Mouse (Mus musculus) limb, embryonic 12.5 days (tissue): ENCODE data around the gene Ywhab. TPM values are rescaled to one million over a fixed set of nuclear protein-coding genes. Genes with fewer than 3 reads are reported as not detected.

ENCODE experiments used
- ATAC-seq: fragments of 200-750 bp; cut with Nextera tagmentation; 2 replicates; pipeline ENCODE4 v1.8.0; 2017; ENCODE audit warnings: low read depth, moderate TSS enrichment; ENCODE audit not compliant: insufficient number of reproducible peaks, insufficient read depth, low FRiP score, low TSS enrichment
- H3K27ac ChIP-seq: fragments of 300-500 bp; sonication (generic); 2 replicates; pipeline ENCODE4 v1.5.1; 2016; ENCODE audit warnings: mild to moderate bottlenecking, moderate library complexity
- H3K27me3 ChIP-seq: fragments of 300-500 bp; sonication (generic); 2 replicates; pipeline ENCODE4 v1.6.1; 2016; ENCODE audit warnings: mild to moderate bottlenecking, moderate library complexity
- H3K36me3 ChIP-seq: fragments of 300-500 bp; sonication (generic); 2 replicates; pipeline ENCODE4 v1.6.1; 2016; ENCODE audit warnings: mild to moderate bottlenecking, moderate library complexity
- H3K4me1 ChIP-seq: fragments of 300-500 bp; sonication (generic); replicated peaks from 2 replicates; pipeline ENCODE4 v1.6.1; 2016
- H3K4me2 ChIP-seq: fragments of 300-500 bp; sonication (generic); 2 replicates; pipeline ENCODE4 v1.6.1; 2016; ENCODE audit warnings: mild to moderate bottlenecking, moderate library complexity
- H3K4me3 ChIP-seq: fragments of 300-500 bp; sonication (generic); replicated peaks from 2 replicates; pipeline ENCODE4 v1.5.1; 2016; ENCODE audit warnings: mild to moderate bottlenecking
- H3K9ac ChIP-seq: fragments of 300-500 bp; sonication (generic); replicated peaks from 2 replicates; pipeline ENCODE4 v1.6.1; 2016; ENCODE audit warnings: mild to moderate bottlenecking, moderate library complexity
- H3K9me3 ChIP-seq: fragments of 300-500 bp; sonication (generic); 2 replicates; pipeline ENCODE4 v1.6.1; 2016; ENCODE audit warnings: mild to moderate bottlenecking, moderate library complexity
- WGBS: fragments of 180-500 bp; shearing (Covaris S2); methylation state at CpG from one replicate; pipeline ENCODE4 v1.1.7; 2016; 5-methylcytosine and 5-hydroxymethylcytosine counted together
- polyA plus RNA-seq: library from polyadenylated mRNA; unstranded; fragments of >200 nt; fragmentation: Nextera tagmentation; extraction: Ambion mirVana; gene quantifications from 2 replicates; pipeline ENCODE4 v1.2.1, GENCODE M21; 2016

Ywhab gene
- polyA plus RNA-seq, 1 experiment from 2014 or later = 315 TPM

GRCm38 (mm10) chr2:164040949-164041348 is 46.2 kb downstream of the Ywhab start:
- H3K4me3 ChIP-seq = no peak overlapping the region
- H3K9me3 ChIP-seq = no peaks in the 10 kb centered on the region
- no peak overlapping the region for H3K9ac ChIP-seq
- H3K27me3 ChIP-seq = no peaks in the 10 kb centered on the region
- no peak overlapping the region for H3K27ac ChIP-seq
- no peak overlapping the region for H3K4me2 ChIP-seq
- no peak for ATAC-seq
- 86% methylated on average over 6 of the region's 6 CpGs for WGBS
- no peaks in the 10 kb centered on the region for H3K36me3 ChIP-seq
- H3K4me1 ChIP-seq = 0 out of 2 replicates have a peak, but pooled peaks cover 4% of the 10 kb centered on the region

- Histone ChIP-seq H3K4me1 (0 out of 2 replicates have a peak, but pooled peaks cover 2% of the 10 kb centered on the region), H3K27me3 (no peaks in the 10 kb centered on the region), H3K36me3 (no peaks in the 10 kb centered on the region), H3K4me3 (no peak overlapping the region), H3K9me3 (no peaks in the 10 kb centered on the region), H3K4me2 (no peak overlapping the region), H3K27ac (no peak overlapping the region), H3K9ac (no peak overlapping the region)
- 83% methylated on average over 2 of the region's 2 CpGs for WGBS
- no peak for ATAC-seq
These were observed 46.8 kb downstream of the Ywhab start for GRCm38 (mm10) chr2:164041523-164041922.

GRCm38 (mm10) chr2:164047197-164047690 is 52.5 kb downstream of the Ywhab start:
- peak overlapping the region; percentile 34 for H3K4me3 ChIP-seq
- peak; percentile 42; the same call in 1 of the 2 replicates for ATAC-seq
- peaks cover 25% of the 10 kb centered on the region for H3K36me3 ChIP-seq
- no peak overlapping the region for H3K9ac ChIP-seq
- H3K4me1 ChIP-seq = 0 out of 2 replicates have a peak, but pooled peaks cover 6% of the 10 kb centered on the region
- no peaks in the 10 kb centered on the region for H3K9me3 ChIP-seq
- no peak overlapping the region for H3K27ac ChIP-seq
- peak overlapping the region; percentile 55 for H3K4me2 ChIP-seq
- WGBS = 2% methylated on average over 15 of the region's 16 CpGs
- no peaks in the 10 kb centered on the region for H3K27me3 ChIP-seq

GRCm38 (mm10) chr2:164053767-164054166 is 59.0 kb downstream of the Ywhab start:
- Histone ChIP-seq H3K9me3 (no peaks in the 10 kb centered on the region), H3K27ac (no peak overlapping the region), H3K9ac (no peak overlapping the region), H3K4me1 (no peaks in the 10 kb centered on the region), H3K27me3 (no peaks in the 10 kb centered on the region), H3K4me3 (no peak overlapping the region), H3K4me2 (no peak overlapping the region), H3K36me3 (peaks cover 85% of the 10 kb centered on the region)
- ATAC-seq = no peak
- 89% methylated on average over 8 of the region's 8 CpGs for WGBS

GRCm38 (mm10) chr2:164054671-164055070 is 59.9 kb downstream of the Ywhab start:
- Histone ChIP-seq H3K9me3 (no peaks in the 10 kb centered on the region), H3K4me3 (no peak overlapping the region), H3K27ac (no peak overlapping the region), H3K36me3 (peaks cover 93% of the 10 kb centered on the region), H3K4me2 (no peak overlapping the region), H3K27me3 (no peaks in the 10 kb centered on the region), H3K4me1 (no peaks in the 10 kb centered on the region), H3K9ac (no peak overlapping the region)
- WGBS = 92% methylated on average over 8 of the region's 8 CpGs
- no peak for ATAC-seq

- WGBS = 90% methylated on average over 8 of the region's 8 CpGs
These were observed 65.0 kb downstream of the Ywhab start for GRCm38 (mm10) chr2:164059634-164060235.

More at GRCm38 (mm10) chr2:164059634-164060235, 65.0 kb downstream of the Ywhab start:
- Histone ChIP-seq H3K4me2 (no peak overlapping the region), H3K27me3 (no peaks in the 10 kb centered on the region), H3K9ac (no peak overlapping the region), H3K27ac (no peak overlapping the region), H3K9me3 (no peaks in the 10 kb centered on the region), H3K4me1 (no peaks in the 10 kb centered on the region), H3K36me3 (peaks cover 93% of the 10 kb centered on the region), H3K4me3 (no peak overlapping the region)
- ATAC-seq = no peak

Other genes with a start within 250 kb of the Ywhab start
- 8.1 and 9.1 TPM in 2 replicates for gene Ada, start 244.7 kb upstream of the Ywhab start, polyA plus RNA-seq
- gene Ccn5, start 174.1 kb upstream of the Ywhab start, polyA plus RNA-seq = 0.20 and 0.50 TPM in 2 replicates
- gene Kcnk15, start 141.3 kb upstream of the Ywhab start, polyA plus RNA-seq = 0.23 TPM in 1 of 2 replicates, not detected in the other
- 0.26 and 0.32 TPM in 2 replicates for gene Rims4, start 76.3 kb upstream of the Ywhab start, polyA plus RNA-seq
- gene Pabpc1l, start 30.5 kb downstream of the Ywhab start, polyA plus RNA-seq = 3.1 and 3.7 TPM in 2 replicates
- 28.2 and 29.6 TPM in 2 replicates for gene Stk4, start 75.4 kb downstream of the Ywhab start, polyA plus RNA-seq
- gene Tomm34, start 76.2 kb downstream of the Ywhab start, polyA plus RNA-seq = 53.6 and 53.7 TPM in 2 replicates
- gene Kcns1, start 176.2 kb downstream of the Ywhab start, polyA plus RNA-seq = 1.1 and 1.3 TPM in 2 replicates
- not detected in 2 replicates for gene Wfdc5, start 187.8 kb downstream of the Ywhab start, polyA plus RNA-seq
- gene Wfdc12, start 195.6 kb downstream of the Ywhab start, polyA plus RNA-seq = not detected in 2 replicates
- not detected in 2 replicates for gene Wfdc15a, start 205.2 kb downstream of the Ywhab start, polyA plus RNA-seq
- gene Wfdc15b, start 226.7 kb downstream of the Ywhab start, polyA plus RNA-seq = not detected in 2 replicates
- gene Svs2, start 243.5 kb downstream of the Ywhab start, polyA plus RNA-seq = not detected in 2 replicates